Mouse (Mus musculus) stomach, embryonic 14.5 days (tissue): ENCODE data around the gene Sirt2. TPM values are rescaled to one million over a fixed set of nuclear protein-coding genes. Genes with fewer than 3 reads are reported as not detected.

Experiments
- ATAC-seq: fragments of 200-750 bp; cut with Nextera tagmentation; 2 replicates; pipeline ENCODE4 v1.8.0; 2017; ENCODE audit warnings: low read depth, moderate TSS enrichment; ENCODE audit not compliant: insufficient number of reproducible peaks, insufficient read depth, low FRiP score
- H3K27ac ChIP-seq: fragments of 300-500 bp; sonication (generic); 2 replicates; pipeline ENCODE4 v1.5.1; 2014; ENCODE audit warnings: mild to moderate bottlenecking, low read length, moderate library complexity, mixed read lengths
- H3K27me3 ChIP-seq: fragments of 300-500 bp; sonication (generic); 2 replicates; pipeline ENCODE4 v1.6.1; 2014; ENCODE audit warnings: low read length, control low read depth, mixed read lengths; ENCODE audit not compliant: control insufficient read depth, insufficient read depth
- H3K36me3 ChIP-seq: fragments of 300-500 bp; sonication (generic); 2 replicates; pipeline ENCODE4 v1.6.1; 2014; ENCODE audit warnings: mild to moderate bottlenecking, control low read depth, low read length, moderate library complexity, mixed read lengths; ENCODE audit not compliant: control insufficient read depth, insufficient read depth
- H3K4me1 ChIP-seq: fragments of 300-500 bp; sonication (generic); 2 replicates; pipeline ENCODE4 v1.6.1; 2014; ENCODE audit warnings: low read length, control low read depth, mixed read lengths; ENCODE audit not compliant: control insufficient read depth, insufficient read depth
- H3K4me2 ChIP-seq: fragments of 300-500 bp; sonication (generic); replicated peaks from 2 replicates; pipeline ENCODE4 v1.6.1; 2014; ENCODE audit warnings: low read depth, low read length, control low read depth
- H3K4me3 ChIP-seq: fragments of 300-500 bp; sonication (generic); 2 replicates; pipeline ENCODE4 v1.5.1; 2014; ENCODE audit warnings: low read depth, low read length, control low read depth
- H3K9ac ChIP-seq: fragments of 300-500 bp; sonication (generic); replicated peaks from 2 replicates; pipeline ENCODE4 v1.6.1; 2014; ENCODE audit warnings: low read depth, mild to moderate bottlenecking, control low read depth, low read length, moderate library complexity, mixed read lengths
- H3K9me3 ChIP-seq: fragments of 300-500 bp; sonication (generic); 2 replicates; pipeline ENCODE4 v1.6.1; 2016; ENCODE audit warnings: low read depth, low read length, control low read depth; ENCODE audit not compliant: control insufficient read depth
- WGBS: fragments of 180-500 bp; shearing (Covaris S2); extraction: QIAGEN DNeasy Blood & Tissue Kit; methylation state at CpG from one replicate; pipeline ENCODE4 v1.1.7; 2014; 5-methylcytosine and 5-hydroxymethylcytosine counted together
- polyA plus RNA-seq: library from polyadenylated mRNA; unstranded; fragments of >200 nt; fragmentation: Nextera tagmentation; extraction: Ambion mirVana; gene quantifications from 2 replicates; pipeline ENCODE4 v1.2.1, GENCODE M21; 2014

Sirt2 gene
- polyA plus RNA-seq, 1 experiment from 2014 or later, result 68.8 TPM

- Histone ChIP-seq H3K27ac (no peak overlapping the region), H3K9me3 (peaks cover 10% of the 10 kb centered on the region; the same call in 1 of the 2 replicates), H3K4me2 (no peak overlapping the region), H3K9ac (no peak overlapping the region), H3K27me3 (no peaks in the 10 kb centered on the region), H3K4me1 (no peaks in the 10 kb centered on the region), H3K36me3 (no peaks in the 10 kb centered on the region), H3K4me3 (no peak overlapping the region)
- no peak for ATAC-seq
- WGBS, result 61% methylated on average over 10 of the region's 10 CpGs
Observed at GRCm38 (mm10) chr7:28727649-28728340, 38.7 kb upstream of the Sirt2 start.

- 3% methylated on average over 58 of the region's 58 CpGs for WGBS
- no peaks in the 10 kb centered on the region for H3K36me3 ChIP-seq
Observed at GRCm38 (mm10) chr7:28732341-28733142, 34.0 kb upstream of the Sirt2 start.

GRCm38 (mm10) chr7:28733211-28733610 lies 33.3 kb upstream of the Sirt2 start:
- no peak overlapping the region for H3K27ac ChIP-seq
- H3K27me3 ChIP-seq, result no peaks in the 10 kb centered on the region
- H3K4me3 ChIP-seq, result peak overlapping the region; percentile 39; the same call in 1 of the 2 replicates
- H3K4me1 ChIP-seq, result no peaks in the 10 kb centered on the region
- no peaks in the 10 kb centered on the region for H3K36me3 ChIP-seq
- peaks cover 10% of the 10 kb centered on the region; the same call in 1 of the 2 replicates for H3K9me3 ChIP-seq
- no peak for ATAC-seq
- H3K9ac ChIP-seq, result no peak overlapping the region
- H3K4me2 ChIP-seq, result peak overlapping the region; percentile 79
- 19% methylated on average over 11 of the region's 11 CpGs for WGBS

More at GRCm38 (mm10) chr7:28732341-28733142, 34.0 kb upstream of the Sirt2 start:
- Histone ChIP-seq H3K4me2 (peak overlapping the region; percentile 79), H3K27ac (no peak overlapping the region), H3K4me1 (no peaks in the 10 kb centered on the region), H3K9ac (0 out of 2 replicates have a peak overlapping the region, but pooled peaks have one; percentile 25), H3K4me3 (peak overlapping the region; percentile 39), H3K9me3 (peaks cover 10% of the 10 kb centered on the region; the same call in 1 of the 2 replicates), H3K27me3 (no peaks in the 10 kb centered on the region)
- peak; percentile 88 for ATAC-seq

- WGBS, result 74% methylated on average over 6 of the region's 6 CpGs
- Histone ChIP-seq H3K27me3 (no peaks in the 10 kb centered on the region), H3K4me2 (no peak overlapping the region), H3K27ac (no peak overlapping the region), H3K9me3 (peaks cover 10% of the 10 kb centered on the region; the same call in 1 of the 2 replicates), H3K9ac (no peak overlapping the region), H3K4me3 (no peak overlapping the region), H3K4me1 (no peaks in the 10 kb centered on the region), H3K36me3 (no peaks in the 10 kb centered on the region; the same call in 1 of the 2 replicates)
- ATAC-seq, result no peak
Observed at GRCm38 (mm10) chr7:28735701-28736100, 30.8 kb upstream of the Sirt2 start.

GRCm38 (mm10) chr7:28739829-28740228 lies 26.7 kb upstream of the Sirt2 start:
- no peak for ATAC-seq
- no peak overlapping the region for H3K9ac ChIP-seq
- 92% methylated on average over 21 of the region's 21 CpGs for WGBS
- H3K9me3 ChIP-seq, result no peaks in the 10 kb centered on the region
- H3K4me2 ChIP-seq, result no peak overlapping the region
- no peak overlapping the region for H3K4me3 ChIP-seq
- peaks cover 5% of the 10 kb centered on the region; the same call in 1 of the 2 replicates for H3K36me3 ChIP-seq
- H3K27me3 ChIP-seq, result no peaks in the 10 kb centered on the region
- H3K27ac ChIP-seq, result no peak overlapping the region
- H3K4me1 ChIP-seq, result peaks cover 4% of the 10 kb centered on the region; the same call in 1 of the 2 replicates

- 30% methylated on average over 9 of the region's 9 CpGs for WGBS
- peaks cover 5% of the 10 kb centered on the region; the same call in 1 of the 2 replicates for H3K36me3 ChIP-seq
- peaks cover 4% of the 10 kb centered on the region; the same call in 1 of the 2 replicates for H3K4me1 ChIP-seq
- peak overlapping the region; percentile 78 for H3K9ac ChIP-seq
- H3K4me2 ChIP-seq, result peak overlapping the region; percentile 92
- H3K27ac ChIP-seq, result peak overlapping the region; percentile 35; the same call in 1 of the 2 replicates
- no peaks in the 10 kb centered on the region for H3K9me3 ChIP-seq
- H3K4me3 ChIP-seq, result peak overlapping the region; percentile 52
- ATAC-seq, result no peak
- no peaks in the 10 kb centered on the region for H3K27me3 ChIP-seq
Observed at GRCm38 (mm10) chr7:28740949-28741348, 25.6 kb upstream of the Sirt2 start.

GRCm38 (mm10) chr7:28741368-28741708 lies 25.2 kb upstream of the Sirt2 start:
- Histone ChIP-seq H3K4me3 (peak overlapping the region; percentile 52), H3K4me2 (peak overlapping the region; percentile 92), H3K4me1 (peaks cover 4% of the 10 kb centered on the region; the same call in 1 of the 2 replicates), H3K9me3 (no peaks in the 10 kb centered on the region), H3K9ac (peak overlapping the region; percentile 78), H3K27me3 (no peaks in the 10 kb centered on the region), H3K27ac (peak overlapping the region; percentile 35), H3K36me3 (peaks cover 5% of the 10 kb centered on the region; the same call in 1 of the 2 replicates)
- under 1% methylated on average over 13 of the region's 13 CpGs for WGBS
- ATAC-seq, result no peak

GRCm38 (mm10) chr7:28741709-28742438 lies 24.7 kb upstream of the Sirt2 start, which contains the start of the genes Mrps12 and Sars2:
TSS of gene Mrps12 (minus strand) at chr7:28741820.
TSS of gene Sars2 (plus strand) at chr7:28741992.
- Histone ChIP-seq H3K4me2 (peak within 1 kb of the TSS; percentile 92), H3K27me3 (no peaks in the 10 kb centered on the region), H3K36me3 (peaks cover 7% of the 10 kb centered on the region; the same call in 1 of the 2 replicates), H3K9me3 (no peaks in the 10 kb centered on the region), H3K4me3 (peak within 1 kb of the TSS; percentile 52), H3K27ac (peak within 1 kb of the TSS; percentile 79), H3K4me1 (peaks cover 4% of the 10 kb centered on the region; the same call in 1 of the 2 replicates), H3K9ac (peak within 1 kb of the TSS; percentile 78)
- peak; percentile 97 for ATAC-seq
- under 1% methylated on average over 39 of the region's 39 CpGs for WGBS
